Mouse (Mus musculus) lung, embryonic 16.5 days (tissue): ENCODE data around the gene Acbd4. TPM values are rescaled to one million over a fixed set of nuclear protein-coding genes. Genes with fewer than 3 reads are reported as not detected.

ENCODE experiments used
- ATAC-seq: fragments of 200-750 bp; cut with Nextera tagmentation; 2 replicates; pipeline ENCODE4 v1.8.0; 2017; ENCODE audit warnings: low read depth, mild to moderate bottlenecking, moderate library complexity
- H3K27ac ChIP-seq: fragments of 300-500 bp; sonication (generic); 2 replicates; pipeline ENCODE4 v1.5.1; 2014; ENCODE audit warnings: mild to moderate bottlenecking, control low read depth, low read length
- H3K27me3 ChIP-seq: fragments of 300-500 bp; sonication (generic); 2 replicates; pipeline ENCODE4 v1.6.1; 2014; ENCODE audit warnings: low read depth, low read length, mixed read lengths; ENCODE audit not compliant: control insufficient read depth, insufficient read depth
- H3K36me3 ChIP-seq: fragments of 300-500 bp; sonication (generic); 2 replicates; pipeline ENCODE4 v1.6.1; 2014; ENCODE audit warnings: low read length; ENCODE audit not compliant: control insufficient read depth, insufficient read depth
- H3K4me1 ChIP-seq: fragments of 300-500 bp; sonication (generic); replicated peaks from 2 replicates; pipeline ENCODE4 v1.6.1; 2014; ENCODE audit warnings: low read length, mixed read lengths; ENCODE audit not compliant: control insufficient read depth, insufficient read depth
- H3K4me2 ChIP-seq: fragments of 300-500 bp; sonication (generic); 2 replicates; pipeline ENCODE4 v1.6.1; 2014; ENCODE audit warnings: low read depth, low read length, control low read depth
- H3K4me3 ChIP-seq: fragments of 300-500 bp; sonication (generic); 2 replicates; pipeline ENCODE4 v1.5.1; 2014; ENCODE audit warnings: mild to moderate bottlenecking, low read length, control low read depth
- H3K9ac ChIP-seq: fragments of 300-500 bp; sonication (generic); 2 replicates; pipeline ENCODE4 v1.6.1; 2014; ENCODE audit warnings: low read length, control low read depth
- H3K9me3 ChIP-seq: fragments of 300-500 bp; sonication (generic); 2 replicates; pipeline ENCODE4 v1.6.1; 2016; ENCODE audit warnings: low read length; ENCODE audit not compliant: control insufficient read depth
- WGBS: fragments of 180-500 bp; shearing (Covaris S2); extraction: QIAGEN DNeasy Blood & Tissue Kit; methylation state at CpG from one replicate; pipeline ENCODE4 v1.1.7; 2014; 5-methylcytosine and 5-hydroxymethylcytosine counted together
- polyA plus RNA-seq: library from polyadenylated mRNA; unstranded; fragments of >200 nt; fragmentation: Nextera tagmentation; extraction: Ambion mirVana; gene quantifications from 2 replicates; pipeline ENCODE4 v1.2.1, GENCODE M21; 2015

The Acbd4 gene
- polyA plus RNA-seq, 1 experiment from 2014 or later, result 22.8 TPM

GRCm38 (mm10) chr11:103096979-103097894 is 4.2 kb upstream of the Acbd4 start:
- WGBS, result 13% methylated on average over 22 of the region's 22 CpGs
- Histone ChIP-seq H3K4me2 (peak overlapping the region; percentile 37), H3K4me1 (peaks cover 30% of the 10 kb centered on the region), H3K9ac (peak overlapping the region; percentile 60), H3K27me3 (peaks cover 16% of the 10 kb centered on the region), H3K36me3 (no peaks in the 10 kb centered on the region), H3K9me3 (no peaks in the 10 kb centered on the region), H3K27ac (peak overlapping the region; percentile 69), H3K4me3 (0 out of 2 replicates have a peak overlapping the region, but pooled peaks have one; percentile 4)
- ATAC-seq, result peak; percentile 50

- 70% methylated on average over 11 of the region's 11 CpGs for WGBS
- Histone ChIP-seq H3K9ac (no peak overlapping the region), H3K27ac (no peak overlapping the region), H3K4me1 (peaks cover 34% of the 10 kb centered on the region), H3K4me3 (no peak overlapping the region), H3K4me2 (no peak overlapping the region), H3K27me3 (peaks cover 16% of the 10 kb centered on the region), H3K36me3 (no peaks in the 10 kb centered on the region), H3K9me3 (no peaks in the 10 kb centered on the region)
- no peak for ATAC-seq
Observed at GRCm38 (mm10) chr11:103098531-103099190, 2.8 kb upstream of the Acbd4 start.

DNA sequence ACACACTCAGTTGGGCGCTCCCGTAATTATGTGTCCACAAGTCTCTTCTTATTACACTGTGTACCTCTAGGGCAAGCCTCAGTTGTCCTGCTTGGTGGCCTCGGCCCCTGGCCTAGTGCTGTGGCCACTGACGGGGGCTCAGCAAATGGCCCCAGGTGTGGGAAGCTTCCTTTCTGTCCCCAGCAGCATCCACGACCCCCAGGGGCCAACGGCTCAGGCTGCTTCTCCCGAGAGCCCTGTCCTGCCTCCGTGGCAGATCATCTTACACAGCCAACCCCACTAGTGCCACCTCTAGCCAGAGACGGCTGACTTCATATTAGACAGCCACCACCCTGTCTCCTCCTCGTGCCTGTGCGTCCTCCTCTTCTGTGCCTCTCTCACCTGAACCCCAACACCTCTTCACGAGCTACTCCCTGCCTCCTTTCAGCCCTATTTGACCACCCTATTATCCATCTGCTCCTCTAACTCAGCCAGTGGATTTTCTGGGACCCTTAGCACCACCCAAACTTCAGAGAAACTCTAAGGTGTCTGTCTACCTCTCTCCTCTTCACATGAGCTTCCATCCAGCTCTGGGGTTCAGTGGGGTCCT is 2.0 kb upstream of the Acbd4 start:
- Histone ChIP-seq H3K27me3 (peaks cover 16% of the 10 kb centered on the region), H3K9me3 (no peaks in the 10 kb centered on the region), H3K9ac (no peak overlapping the region), H3K4me3 (no peak overlapping the region), H3K36me3 (no peaks in the 10 kb centered on the region), H3K4me1 (peaks cover 32% of the 10 kb centered on the region), H3K27ac (no peak overlapping the region), H3K4me2 (no peak overlapping the region)
- ATAC-seq, result no peak
- 55% methylated on average over 12 of the region's 12 CpGs for WGBS

DNA sequence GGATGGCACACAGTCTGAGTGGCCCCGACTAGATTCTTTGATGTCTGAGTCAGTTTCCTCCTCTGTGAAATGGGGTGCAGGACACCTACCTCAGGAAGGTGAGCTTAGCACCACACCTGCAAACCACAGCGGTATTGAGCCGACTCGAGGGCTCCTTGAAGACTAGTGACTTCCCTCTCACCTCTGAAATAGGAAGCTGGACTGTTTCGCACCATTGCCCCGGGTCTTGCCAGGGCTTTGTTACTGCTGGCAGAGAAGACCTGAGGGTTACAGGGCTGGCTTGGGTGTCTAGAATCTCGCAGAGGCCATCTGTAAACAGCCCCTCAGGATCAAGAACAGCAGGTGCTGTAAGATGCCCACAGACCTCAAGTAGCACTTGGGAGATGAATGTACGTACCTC is 1.1 kb upstream of the Acbd4 start:
- no peaks in the 10 kb centered on the region for H3K36me3 ChIP-seq
- no peak overlapping the region for H3K4me2 ChIP-seq
- peaks cover 30% of the 10 kb centered on the region for H3K4me1 ChIP-seq
- H3K4me3 ChIP-seq, result no peak overlapping the region
- no peak overlapping the region for H3K27ac ChIP-seq
- no peak overlapping the region for H3K9ac ChIP-seq
- no peak for ATAC-seq
- no peaks in the 10 kb centered on the region for H3K9me3 ChIP-seq
- H3K27me3 ChIP-seq, result peaks cover 16% of the 10 kb centered on the region
- WGBS, result 53% methylated on average over 8 of the region's 8 CpGs

GRCm38 (mm10) chr11:103101866-103102501 is 502 bp downstream of the Acbd4 start:
- peak; percentile 16; the same call in 1 of the 2 replicates for ATAC-seq
- Histone ChIP-seq H3K27me3 (peaks cover 16% of the 10 kb centered on the region), H3K36me3 (no peaks in the 10 kb centered on the region), H3K4me1 (peaks cover 26% of the 10 kb centered on the region), H3K9ac (peak overlapping the region; percentile 78), H3K4me2 (peak overlapping the region; percentile 90), H3K4me3 (peak overlapping the region; percentile 68), H3K9me3 (no peaks in the 10 kb centered on the region), H3K27ac (no peak overlapping the region)
- WGBS, result 3% methylated on average over 30 of the region's 30 CpGs

DNA sequence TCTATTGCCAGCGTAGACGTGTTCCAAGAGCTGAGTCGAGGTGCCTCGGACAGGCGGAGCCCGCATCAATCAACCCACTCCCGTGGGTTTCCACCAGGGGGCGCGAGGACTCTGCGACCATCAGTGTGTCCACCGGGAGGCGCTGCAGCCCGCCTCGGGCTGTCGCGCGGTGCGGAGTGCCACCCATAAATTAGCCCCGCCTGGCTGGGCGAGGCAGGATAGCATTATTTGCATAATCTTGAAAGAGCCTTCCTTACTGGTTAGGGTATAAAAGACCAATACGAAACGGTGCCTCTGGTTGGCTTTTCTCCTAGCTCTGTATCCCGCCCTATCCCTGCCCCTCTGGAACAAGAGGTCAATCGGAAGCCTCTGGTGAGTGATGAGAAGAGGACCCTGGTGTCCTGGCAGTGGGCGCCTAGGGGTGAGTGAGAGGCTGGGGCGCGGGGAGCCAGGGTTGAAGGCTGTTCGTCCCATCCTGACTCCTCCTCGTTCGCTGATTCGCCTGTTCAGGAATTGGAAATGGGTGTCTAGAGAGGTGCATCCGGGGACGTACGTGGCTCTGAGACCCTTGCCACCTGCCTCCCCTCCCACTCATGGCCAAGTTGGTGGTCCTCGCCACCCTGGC is 1.4 kb downstream of the Acbd4 start:
- peak; percentile 94 for ATAC-seq
- H3K4me2 ChIP-seq, result peak overlapping the region; percentile 90
- H3K9me3 ChIP-seq, result no peaks in the 10 kb centered on the region
- peaks cover 16% of the 10 kb centered on the region for H3K27me3 ChIP-seq
- H3K4me3 ChIP-seq, result peak overlapping the region; percentile 68
- H3K27ac ChIP-seq, result no peak overlapping the region
- no peaks in the 10 kb centered on the region for H3K36me3 ChIP-seq
- H3K9ac ChIP-seq, result peak overlapping the region; percentile 67
- H3K4me1 ChIP-seq, result peaks cover 18% of the 10 kb centered on the region
- under 1% methylated on average over 35 of the region's 35 CpGs for WGBS

- no peaks in the 10 kb centered on the region for H3K9me3 ChIP-seq
- 48% methylated on average over 8 of the region's 8 CpGs for WGBS
- H3K36me3 ChIP-seq, result no peaks in the 10 kb centered on the region
- peaks cover 16% of the 10 kb centered on the region for H3K27me3 ChIP-seq
- H3K27ac ChIP-seq, result no peak overlapping the region
- H3K4me2 ChIP-seq, result peak overlapping the region; percentile 90
- H3K9ac ChIP-seq, result no peak overlapping the region; the same call in 1 of the 2 replicates
- peaks cover 17% of the 10 kb centered on the region for H3K4me1 ChIP-seq
- no peak for ATAC-seq
- H3K4me3 ChIP-seq, result peak overlapping the region; percentile 68
Observed at GRCm38 (mm10) chr11:103103621-103104020, 2.1 kb downstream of the Acbd4 start.

DNA sequence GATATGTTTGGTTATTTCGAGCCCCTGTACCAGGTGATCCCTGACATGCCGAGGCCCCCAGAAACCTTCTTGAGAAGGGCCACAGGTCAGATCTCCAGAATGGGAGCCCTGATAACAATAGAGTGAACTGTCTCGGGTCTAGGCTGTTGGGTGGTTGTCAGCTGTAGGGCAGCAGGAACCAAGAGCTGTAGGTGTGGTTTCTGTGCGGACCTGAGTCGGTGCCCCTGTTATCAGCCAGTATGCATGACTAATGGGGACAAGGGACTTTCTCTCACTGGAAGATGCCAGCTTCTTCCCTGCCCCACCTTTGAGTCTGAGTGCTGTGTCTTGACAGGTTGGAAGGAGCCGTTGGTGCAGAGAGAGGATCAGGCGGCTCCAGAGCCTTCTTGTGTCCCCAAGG is 3.0 kb downstream of the Acbd4 start:
- Histone ChIP-seq H3K9me3 (no peaks in the 10 kb centered on the region), H3K4me2 (no peak overlapping the region), H3K4me1 (peaks cover 17% of the 10 kb centered on the region), H3K27ac (no peak overlapping the region), H3K9ac (no peak overlapping the region; the same call in 1 of the 2 replicates), H3K4me3 (no peak overlapping the region), H3K36me3 (no peaks in the 10 kb centered on the region), H3K27me3 (peaks cover 16% of the 10 kb centered on the region)
- ATAC-seq, result no peak
- 66% methylated on average over 7 of the region's 7 CpGs for WGBS
